Mouse (Mus musculus) heart, postnatal 0 days (tissue): ENCODE measurements at regions not wholly inside any gene's neighbourhood (a gene's known extent, or its start where the extent isn't known, plus 50 kb on each side); places are given as distances from the start of the nearest gene placed in this dataset.

ENCODE experiments used
- CTCF ChIP-seq: IDR thresholded peaks from 2 replicates; pipeline ENCODE4 v1.5.1; 2016; ENCODE audit warnings: antibody characterized with exemption, control low read depth, low read depth
- EP300 ChIP-seq: IDR thresholded peaks from 2 replicates; pipeline ENCODE4 v1.6.1; 2016; ENCODE audit warnings: antibody characterized with exemption, low read depth

- TF ChIP-seq CTCF (no peak), EP300 (no peak)
Observed at GRCm38 (mm10) chr12:26617969-26618368, 149.0 kb downstream of the Cmpk2 start.
